Mouse (Mus musculus): Measurements from ENCODE around the gene R3hcc1l. TPM values are rescaled to one million over a fixed set of nuclear protein-coding genes. Genes with fewer than 3 reads are reported as not detected.

R3hcc1l gene
- polyA plus RNA-seq, 1 experiment from 2014 or later: 42.0 TPM

- Histone ChIP-seq H3K4me3 (ENCODE audit: inconsistent target) (peak overlapping the region; percentile 64), H3K79me2 (ENCODE audit: inconsistent target) (peaks cover 61% of the 10 kb centered on the region), H3K36me3 (ENCODE audit: inconsistent target) (no peaks in the 10 kb centered on the region), H3K27ac (no peak overlapping the region)
- WGBS (ENCODE audit: missing documents): 56% methylated on average over 9 of the region's 9 CpGs
Observed at GRCm38 (mm10) chr19:42519760-42520159, 1.2 kb downstream of the R3hcc1l start.

GRCm38 (mm10) chr19:42524703-42525102, 6.1 kb downstream of the R3hcc1l start:
- 95% methylated on average over 2 of the region's 2 CpGs for WGBS (ENCODE audit: missing documents)
- Histone ChIP-seq H3K27ac (no peak overlapping the region), H3K79me2 (ENCODE audit: inconsistent target) (peaks cover 100% of the 10 kb centered on the region), H3K36me3 (ENCODE audit: inconsistent target) (no peaks in the 10 kb centered on the region), H3K4me3 (ENCODE audit: inconsistent target) (no peak overlapping the region)

GRCm38 (mm10) chr19:42529992-42530437, 11.5 kb downstream of the R3hcc1l start:
- H3K27ac ChIP-seq: no peak overlapping the region
- H3K4me3 ChIP-seq (ENCODE audit: inconsistent target): no peak overlapping the region
- peaks cover 100% of the 10 kb centered on the region for H3K79me2 ChIP-seq (ENCODE audit: inconsistent target)
- 90% methylated on average over 9 of the region's 9 CpGs for WGBS (ENCODE audit: missing documents)
- H3K36me3 ChIP-seq (ENCODE audit: inconsistent target): no peaks in the 10 kb centered on the region

- Histone ChIP-seq H3K36me3 (ENCODE audit: inconsistent target) (no peaks in the 10 kb centered on the region), H3K79me2 (ENCODE audit: inconsistent target) (peaks cover 100% of the 10 kb centered on the region), H3K27ac (no peak overlapping the region), H3K4me3 (ENCODE audit: inconsistent target) (no peak overlapping the region)
- WGBS (ENCODE audit: missing documents): 89% methylated on average over 3 of the region's 3 CpGs
Observed at GRCm38 (mm10) chr19:42534427-42534826, 15.9 kb downstream of the R3hcc1l start.

GRCm38 (mm10) chr19:42537600-42537999, 19.0 kb downstream of the R3hcc1l start:
- no peaks in the 10 kb centered on the region for H3K36me3 ChIP-seq (ENCODE audit: inconsistent target)
- 100% methylated on average over 1 of the region's 1 CpGs for WGBS (ENCODE audit: missing documents)
- H3K4me3 ChIP-seq (ENCODE audit: inconsistent target): no peak overlapping the region

GRCm38 (mm10) chr19:42538911-42539310, 20.4 kb downstream of the R3hcc1l start:
- Histone ChIP-seq H3K27ac (no peak overlapping the region), H3K4me3 (ENCODE audit: inconsistent target) (no peak overlapping the region), H3K36me3 (ENCODE audit: inconsistent target) (no peaks in the 10 kb centered on the region), H3K79me2 (ENCODE audit: inconsistent target) (peaks cover 99% of the 10 kb centered on the region)
- WGBS (ENCODE audit: missing documents): 88% methylated on average over 2 of the region's 2 CpGs

More at GRCm38 (mm10) chr19:42537600-42537999, 19.0 kb downstream of the R3hcc1l start:
- H3K27ac ChIP-seq: no peak overlapping the region
- peaks cover 99% of the 10 kb centered on the region for H3K79me2 ChIP-seq (ENCODE audit: inconsistent target)

GRCm38 (mm10) chr19:42539414-42540189, 21.0 kb downstream of the R3hcc1l start:
- Histone ChIP-seq H3K36me3 (ENCODE audit: inconsistent target) (no peaks in the 10 kb centered on the region), H3K79me2 (ENCODE audit: inconsistent target) (peaks cover 99% of the 10 kb centered on the region), H3K4me3 (ENCODE audit: inconsistent target) (no peak overlapping the region), H3K27ac (no peak overlapping the region)
- WGBS (ENCODE audit: missing documents): 32% methylated on average over 7 of the region's 7 CpGs

- Histone ChIP-seq H3K36me3 (ENCODE audit: inconsistent target) (no peaks in the 10 kb centered on the region), H3K4me3 (ENCODE audit: inconsistent target) (no peak overlapping the region), H3K79me2 (ENCODE audit: inconsistent target) (peaks cover 99% of the 10 kb centered on the region), H3K27ac (no peak overlapping the region)
- WGBS (ENCODE audit: missing documents): 95% methylated on average over 3 of the region's 3 CpGs
Observed at GRCm38 (mm10) chr19:42540649-42541048, 22.1 kb downstream of the R3hcc1l start.

GRCm38 (mm10) chr19:42558701-42559100, 40.1 kb downstream of the R3hcc1l start:
- H3K79me2 ChIP-seq (ENCODE audit: inconsistent target): peaks cover 86% of the 10 kb centered on the region
- no peak overlapping the region for H3K27ac ChIP-seq
- WGBS (ENCODE audit: missing documents): 77% methylated on average over 3 of the region's 3 CpGs

GRCm38 (mm10) chr19:42561991-42562390, 43.4 kb downstream of the R3hcc1l start:
- Histone ChIP-seq H3K27ac (no peak overlapping the region), H3K79me2 (ENCODE audit: inconsistent target) (peaks cover 70% of the 10 kb centered on the region), H3K4me3 (ENCODE audit: inconsistent target) (no peak overlapping the region), H3K36me3 (ENCODE audit: inconsistent target) (no peaks in the 10 kb centered on the region)
- 100% methylated on average over 1 of the region's 1 CpGs for WGBS (ENCODE audit: missing documents)

More at GRCm38 (mm10) chr19:42558701-42559100, 40.1 kb downstream of the R3hcc1l start:
- Histone ChIP-seq H3K36me3 (ENCODE audit: inconsistent target) (no peaks in the 10 kb centered on the region), H3K4me3 (ENCODE audit: inconsistent target) (no peak overlapping the region)

GRCm38 (mm10) chr19:42562981-42563380, 44.4 kb downstream of the R3hcc1l start:
- 100% methylated on average over 3 of the region's 3 CpGs for WGBS (ENCODE audit: missing documents)
- Histone ChIP-seq H3K27ac (peak overlapping the region; percentile 79), H3K79me2 (ENCODE audit: inconsistent target) (peaks cover 75% of the 10 kb centered on the region), H3K36me3 (ENCODE audit: inconsistent target) (no peaks in the 10 kb centered on the region), H3K4me3 (ENCODE audit: inconsistent target) (no peak overlapping the region)

- H3K27ac ChIP-seq: peak overlapping the region; percentile 79
- 25% methylated on average over 3 of the region's 3 CpGs for WGBS (ENCODE audit: missing documents)
- peaks cover 75% of the 10 kb centered on the region for H3K79me2 ChIP-seq (ENCODE audit: inconsistent target)
- H3K36me3 ChIP-seq (ENCODE audit: inconsistent target): no peaks in the 10 kb centered on the region
- no peak overlapping the region for H3K4me3 ChIP-seq (ENCODE audit: inconsistent target)
Observed at GRCm38 (mm10) chr19:42563726-42564270, 45.2 kb downstream of the R3hcc1l start.

- Histone ChIP-seq H3K4me3 (ENCODE audit: inconsistent target) (no peak overlapping the region), H3K79me2 (ENCODE audit: inconsistent target) (peaks cover 75% of the 10 kb centered on the region), H3K36me3 (ENCODE audit: inconsistent target) (no peaks in the 10 kb centered on the region), H3K27ac (no peak overlapping the region)
- WGBS (ENCODE audit: missing documents): 96% methylated on average over 3 of the region's 4 CpGs
Observed at GRCm38 (mm10) chr19:42566283-42567019, 47.9 kb downstream of the R3hcc1l start.

- no peak overlapping the region for H3K27ac ChIP-seq
- no peak overlapping the region for H3K4me3 ChIP-seq (ENCODE audit: inconsistent target)
- H3K79me2 ChIP-seq (ENCODE audit: inconsistent target): peaks cover 75% of the 10 kb centered on the region
- H3K36me3 ChIP-seq (ENCODE audit: inconsistent target): no peaks in the 10 kb centered on the region
Observed at GRCm38 (mm10) chr19:42567020-42567419, 48.5 kb downstream of the R3hcc1l start.

- Histone ChIP-seq H3K36me3 (ENCODE audit: inconsistent target) (no peaks in the 10 kb centered on the region), H3K79me2 (ENCODE audit: inconsistent target) (peaks cover 88% of the 10 kb centered on the region), H3K27ac (no peak overlapping the region), H3K4me3 (ENCODE audit: inconsistent target) (no peak overlapping the region)
- WGBS (ENCODE audit: missing documents): 100% methylated on average over 2 of the region's 2 CpGs
Observed at GRCm38 (mm10) chr19:42569076-42569475, 50.5 kb downstream of the R3hcc1l start.
